Mouse (Mus musculus): Measurements from ENCODE around the gene Hnrnph1. TPM values are rescaled to one million over a fixed set of nuclear protein-coding genes. Genes with fewer than 3 reads are reported as not detected.

Gene Hnrnph1
- total and polyA plus RNA-seq, 3 experiments, result 239 to 829 (median 428) TPM

GRCm38 (mm10) chr11:50375421-50375820 is 1.4 kb upstream of the Hnrnph1 start:
- Histone ChIP-seq H3K4me2 (ENCODE audit: insufficient read depth, low read depth, poor library complexity, severe bottlenecking) (no peak overlapping the region), H3K27ac (ENCODE audit: insufficient read depth, low read depth) (no peak overlapping the region), H3K9ac (ENCODE audit: insufficient read depth, low read depth) (no peak overlapping the region), H3K36me3 (replicated peaks in 1 of 2; ENCODE audit: control insufficient read depth in 1 of 2, insufficient read depth in 1 of 2, low read length in 1 of 2) (peaks cover 6 to 19% of the 10 kb centered on the region in 2 experiments), H3K79me2 (replicated peaks; ENCODE audit: control insufficient read depth, extremely low read depth, insufficient read depth, poor library complexity, severe bottlenecking) (peaks cover 22% of the 10 kb centered on the region), H3K4me3 (replicated peaks in 1 of 3; ENCODE audit: low read depth in 2 of 3, low read length in 2 of 3, poor library complexity in 1 of 3) (no peak overlapping the region), H3K27me3 (replicated peaks) (peaks cover 11% of the 10 kb centered on the region), H3K4me1 (ENCODE audit: control insufficient read depth in 1 of 2, insufficient read depth in 2 of 2) (peaks cover 3 to 24% of the 10 kb centered on the region in 2 experiments; a peak in 3 of 4 replicates), H3K9me3 (replicated peaks; ENCODE audit: low read length) (no peaks in the 10 kb centered on the region)
- dilution Hi-C loops (cut with MboI; ENCODE audit: extremely low pct_ligation_motif_present, extremely low pct_unique_long_range_greater_than_20kb, low sequenced_read_pairs), result no loop called here
- DNase-seq (ENCODE audit: extremely low read depth), result no peak
- no peak for TF ChIP-seq POLR2AphosphoS2 (IDR thresholded peaks at IDR 0.05; ENCODE audit: low read depth, low read length)
- TF ChIP-seq MYC (IDR thresholded peaks at IDR 0.05; ENCODE audit: low read depth, low read length), result no peak
- TF ChIP-seq NRF1 (IDR thresholded peaks at IDR 0.05; ENCODE audit: low read depth, low read length), result no peak
- TF ChIP-seq POLR2A (IDR thresholded peaks at IDR 0.05; ENCODE audit: low read depth, low read length), result no peak
- no peak for TF ChIP-seq SMC3 (IDR thresholded peaks at IDR 0.05; ENCODE audit: low read depth, low read length)
- no peak for TF ChIP-seq MAFK (IDR thresholded peaks at IDR 0.05; ENCODE audit: insufficient replicate concordance, low read length)
- no peak for TF ChIP-seq KAT2A (IDR thresholded peaks at IDR 0.05; ENCODE audit: insufficient replicate concordance, low read length)
- TF ChIP-seq UBTF (IDR thresholded peaks at IDR 0.05; ENCODE audit: low read depth, low read length), result no peak
- no peak for TF ChIP-seq CTCF (conservative IDR thresholded peaks at IDR 0.05 in 1 of 2, IDR thresholded peaks at IDR 0.05 in 1 of 2; ENCODE audit: low read depth in 2 of 2, low read length in 2 of 2)
- no peak for TF ChIP-seq RAD21 (IDR thresholded peaks at IDR 0.05; ENCODE audit: low read depth, low read length)
- TF ChIP-seq NELFE (IDR thresholded peaks at IDR 0.05; ENCODE audit: low read depth, low read length), result no peak
- no peak for TF ChIP-seq MEF2A (IDR thresholded peaks at IDR 0.05; ENCODE audit: borderline replicate concordance, low read depth, low read length)
- no peak for TF ChIP-seq EP300 (IDR thresholded peaks at IDR 0.05; ENCODE audit: low read length)
- TF ChIP-seq TBP (conservative IDR thresholded peaks at IDR 0.05; ENCODE audit: low read depth, low read length), result no peak
- no peak for TF ChIP-seq HCFC1 (IDR thresholded peaks at IDR 0.05; ENCODE audit: low read depth, low read length)
- no peak for TF ChIP-seq TCF12 (IDR thresholded peaks at IDR 0.05; ENCODE audit: low read depth, low read length)
- in situ Hi-C loops (cut with MboI; ENCODE audit: low pct_ligation_motif_present, low pct_unique_long_range_greater_than_20kb, low sequenced_read_pairs), result no loop called here

DNA sequence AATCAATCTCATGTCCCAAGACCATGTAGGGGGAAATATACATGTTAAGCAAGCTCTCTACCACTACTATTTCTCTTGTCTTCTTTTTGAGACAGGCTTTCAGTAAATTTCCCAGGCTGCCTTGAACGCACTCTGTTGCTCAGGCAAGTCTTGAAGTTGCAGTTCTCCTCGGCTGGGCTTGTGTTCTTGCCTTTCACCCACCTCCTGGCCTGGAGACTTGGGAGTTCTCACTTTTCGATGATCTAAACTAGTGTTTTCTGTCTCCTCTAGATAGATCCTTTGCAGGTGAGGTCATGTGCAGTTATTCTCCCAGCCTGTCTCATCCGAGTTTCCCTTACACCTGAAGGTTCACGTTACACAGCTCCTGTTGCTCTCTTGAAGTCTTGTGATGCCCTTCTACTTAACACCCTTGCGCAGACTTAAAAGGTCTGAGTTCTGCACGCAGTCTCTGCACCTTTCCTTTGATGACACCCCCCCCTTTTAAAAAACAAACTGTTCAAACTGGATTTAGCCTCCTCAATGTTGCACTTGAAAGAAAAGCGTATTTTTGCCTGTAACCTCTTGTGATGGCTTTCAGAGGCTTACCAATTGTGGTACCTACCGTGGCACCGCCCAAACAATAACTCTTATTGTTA is 517 bp upstream of the Hnrnph1 start:
- in situ Hi-C loops (cut with MboI; ENCODE audit: low pct_ligation_motif_present, low pct_unique_long_range_greater_than_20kb, low sequenced_read_pairs) (no loop called here), dilution Hi-C loops (cut with MboI; ENCODE audit: extremely low pct_ligation_motif_present, extremely low pct_unique_long_range_greater_than_20kb, low sequenced_read_pairs) (no loop called here)
- peaks cover 11% of the 10 kb centered on the region for H3K27me3 ChIP-seq (replicated peaks)
- TF ChIP-seq GABPA (IDR thresholded peaks at IDR 0.05; ENCODE audit: insufficient replicate concordance, low read depth, low read length) (no peak), POLR2A (IDR thresholded peaks at IDR 0.05; ENCODE audit: low read depth, low read length) (no peak), CHD1 (IDR thresholded peaks at IDR 0.05; ENCODE audit: low read depth, low read length) (no peak), JUND (conservative IDR thresholded peaks at IDR 0.05; ENCODE audit: low read depth, low read length) (no peak), PAX5 (IDR thresholded peaks at IDR 0.05; ENCODE audit: low read length) (no peak), HCFC1 (IDR thresholded peaks at IDR 0.05; ENCODE audit: low read depth, low read length) (no peak), E2F4 (IDR thresholded peaks at IDR 0.05; ENCODE audit: insufficient replicate concordance, low read depth, low read length) (no peak)
- no peaks in the 10 kb centered on the region for H3K9me3 ChIP-seq (replicated peaks; ENCODE audit: low read length)
- H3K27ac ChIP-seq (ENCODE audit: insufficient read depth, low read depth), result no peak overlapping the region; the same call in 1 of the 2 replicates
- peak overlapping the region; percentile 94 for H3K4me2 ChIP-seq (ENCODE audit: insufficient read depth, low read depth, poor library complexity, severe bottlenecking)
- DNase-seq (ENCODE audit: extremely low read depth), result no peak
- H3K4me1 ChIP-seq (ENCODE audit: control insufficient read depth in 1 of 2, insufficient read depth in 2 of 2), result peaks cover 3 to 25% of the 10 kb centered on the region in 2 experiments; a peak in 3 of 4 replicates
- H3K9ac ChIP-seq (ENCODE audit: insufficient read depth, low read depth), result peak overlapping the region; percentile 90
- peak overlapping the region; percentile 66 to 96 (median 91) for H3K4me3 ChIP-seq (replicated peaks in 1 of 3; ENCODE audit: low read depth in 2 of 3, low read length in 2 of 3, poor library complexity in 1 of 3)
- H3K79me2 ChIP-seq (replicated peaks; ENCODE audit: control insufficient read depth, extremely low read depth, insufficient read depth, poor library complexity, severe bottlenecking), result peaks cover 24% of the 10 kb centered on the region
- peaks cover 6 to 23% of the 10 kb centered on the region in 2 experiments for H3K36me3 ChIP-seq (replicated peaks in 1 of 2; ENCODE audit: control insufficient read depth in 1 of 2, insufficient read depth in 1 of 2, low read length in 1 of 2)

Data from CH12.LX (cell line).